Mouse (Mus musculus) embryonic stem cell, embryonic (primary cell): ENCODE results near the gene Depdc5.
"Not testable (repeated sequence)": the region's sequence is repeated elsewhere in the genome, so short reads cannot be mapped to it uniquely, and the experiment has no call there.

Experiments
- CTCF ChIA-PET, 4 experiments: fragments of 300-600 bp in 2 of 4; fragments of 350-600 bp in 2 of 4; sonication (Branson Sonifier 250); formaldehyde crosslinking; loops; one replicate each; lab custom pipeline; 2022; ENCODE audit warnings: inconsistent platforms in 2 of 4; lab: Charles Lee
- POLR2A ChIA-PET, 4 experiments: fragments of 300-600 bp in 2 of 4; fragments of 350-600 bp in 2 of 4; sonication (Branson Sonifier 250); formaldehyde crosslinking; loops; one replicate each; lab custom pipeline; 2022; ENCODE audit warnings: antibody characterized with exemption in 4 of 4, inconsistent platforms in 1 of 4; lab: Charles Lee

The Depdc5 gene

GRCm38 (mm10) chr5:32863253-32864228 is at the start of gene Depdc5:
TSS of gene Depdc5 (plus strand) at chr5:32863701.
- ChIA-PET CTCF (interaction anchor here in 1 of 4 experiments (0.6 kb wide), 1 partner anchor 9 kb away, joined by 4 read pairs; no protein-coding TSS in a partner anchor), POLR2A (interaction anchor here in 3 of 4 experiments (0.6 to 6.5 kb wide), 14 partner anchors 9 to 613 kb away, joined by 3 to 56 read pairs (median 4); partner anchors contain the start of gene Prr14l (in 3 of the 3))

GRCm38 (mm10) chr5:32815396-32815795 is 48.1 kb upstream of the Depdc5 start:
- POLR2A ChIA-PET = interaction anchor here in 1 of 4 experiments (1.0 kb wide), 1 partner anchor 57 kb away, joined by 3 read pairs; no protein-coding TSS in a partner anchor
- CTCF ChIA-PET = no interaction called here

GRCm38 (mm10) chr5:32820471-32820870 is 43.0 kb upstream of the Depdc5 start:
- ChIA-PET POLR2A (interaction anchor here in 2 of 4 experiments (0.5 to 3.1 kb wide), 11 partner anchors 9 to 60 kb away, joined by 3 to 15 read pairs (median 4); partner anchors contain the start of gene Pisd (in 1 of the 2)), CTCF (interaction anchor here in 1 of 4 experiments (1.0 kb wide), 1 partner anchor 114 kb away, joined by 3 read pairs; no protein-coding TSS in a partner anchor)

GRCm38 (mm10) chr5:32827009-32827408 is 36.5 kb upstream of the Depdc5 start, which contains the start of gene Gm20671:
TSS of gene Gm20671 (minus strand) at chr5:32827109.
- CTCF ChIA-PET = no interaction called here
- POLR2A ChIA-PET = interaction anchor here in 2 of 4 experiments (0.6 to 1.6 kb wide), 8 partner anchors 9 to 211 kb away, joined by 3 to 9 read pairs (median 4); partner anchors contain the start of genes Prr14l (in 1 of the 2) and Ywhah (in 1 of the 2)

- POLR2A ChIA-PET = not testable (repeated sequence)
Measured at GRCm38 (mm10) chr5:32828766-32829165, 34.7 kb upstream of the Depdc5 start.

GRCm38 (mm10) chr5:32830054-32830453 is 33.4 kb upstream of the Depdc5 start:
- CTCF ChIA-PET = no interaction called here

More at GRCm38 (mm10) chr5:32828766-32829165, 34.7 kb upstream of the Depdc5 start:
- CTCF ChIA-PET = not testable (repeated sequence)

GRCm38 (mm10) chr5:32834497-32834896 is 29.0 kb upstream of the Depdc5 start:
- ChIA-PET CTCF (no interaction called here), POLR2A (interaction anchor here in 2 of 4 experiments (0.6 to 2.1 kb wide), 11 partner anchors 9 to 96 kb away, joined by 3 to 6 read pairs (median 4); partner anchors contain the start of gene Prr14l (in 1 of the 2))

More at GRCm38 (mm10) chr5:32830054-32830453, 33.4 kb upstream of the Depdc5 start:
- POLR2A ChIA-PET = no interaction called here

- ChIA-PET POLR2A (interaction anchor here in 2 of 4 experiments (0.7 to 1.7 kb wide), 6 partner anchors 10 to 181 kb away, joined by 3 to 4 read pairs (median 4); partner anchors contain the start of genes Gm20671 (in 1 of the 2) and Prr14l (in 1 of the 2)), CTCF (no interaction called here)
Measured at GRCm38 (mm10) chr5:32836976-32837375, 26.5 kb upstream of the Depdc5 start.

GRCm38 (mm10) chr5:32840029-32840428 is 23.5 kb upstream of the Depdc5 start:
- CTCF ChIA-PET = interaction anchor here in 2 of 4 experiments (1.2 to 1.3 kb wide), 2 partner anchors 11 to 14 kb away, joined by 3 read pairs; partner anchors contain the start of gene Prr14l (in 1 of the 2)
- POLR2A ChIA-PET = interaction anchor here in 2 of 4 experiments (3.2 to 4.6 kb wide), 2 partner anchors 13 to 14 kb away, joined by 10 to 39 read pairs; partner anchors contain the start of gene Prr14l (in 2 of the 2)

GRCm38 (mm10) chr5:32849178-32849577 is 14.3 kb upstream of the Depdc5 start:
- CTCF ChIA-PET = interaction anchor here in 2 of 4 experiments (0.6 kb wide), 2 partner anchors 17 to 18 kb away, joined by 4 to 5 read pairs; no protein-coding TSS in a partner anchor
- POLR2A ChIA-PET = interaction anchor here (0.6 to 1.0 kb wide), 4 partner anchors 9 to 183 kb away, joined by 3 to 13 read pairs (median 4); partner anchors contain the start of gene Depdc5 (in 1 of the 4)

- ChIA-PET POLR2A (interaction anchor here in 3 of 4 experiments (0.7 to 1.5 kb wide), 4 partner anchors 14 to 183 kb away, joined by 3 to 13 read pairs (median 4); partner anchors contain the start of gene Depdc5 (in 1 of the 3)), CTCF (interaction anchor here in 2 of 4 experiments (0.6 kb wide), 2 partner anchors 17 to 18 kb away, joined by 4 to 5 read pairs; no protein-coding TSS in a partner anchor)
Measured at GRCm38 (mm10) chr5:32849580-32849979, 13.9 kb upstream of the Depdc5 start.

GRCm38 (mm10) chr5:32852026-32852425 is 11.5 kb upstream of the Depdc5 start:
- ChIA-PET POLR2A (interaction anchor here (0.6 to 4.8 kb wide), 11 partner anchors 10 to 344 kb away, joined by 3 to 56 read pairs (median 4); partner anchors contain the start of genes Depdc5 (in 1 of the 4) and Pisd (in 1 of the 4)), CTCF (no interaction called here)

- CTCF ChIA-PET = interaction anchor here in 2 of 4 experiments (1.1 to 1.4 kb wide), 2 partner anchors 12 to 13 kb away, joined by 3 read pairs; no protein-coding TSS in a partner anchor
- POLR2A ChIA-PET = interaction anchor here in 3 of 4 experiments (0.6 to 4.8 kb wide), 41 partner anchors 8 to 805 kb away, joined by 3 to 56 read pairs (median 4); partner anchors contain the start of genes Depdc5 (in 2 of the 3), Pisd (in 2 of the 3), Ywhah (in 2 of the 3) and Ppp1cb (in 1 of the 3)
Measured at GRCm38 (mm10) chr5:32853731-32854507, 9.6 kb upstream of the Depdc5 start, which contains the start of gene Prr14l. TSS of gene Prr14l (minus strand) at chr5:32854256.

GRCm38 (mm10) chr5:32854818-32855217 is 8.7 kb upstream of the Depdc5 start:
- POLR2A ChIA-PET = interaction anchor here in 3 of 4 experiments (0.7 to 4.8 kb wide), 23 partner anchors 9 to 804 kb away, joined by 3 to 56 read pairs (median 5); partner anchors contain the start of genes Depdc5 (in 2 of the 3), Pisd (in 1 of the 3), Tmem129 (in 1 of the 3) and Yes1 (in 1 of the 3)
- CTCF ChIA-PET = interaction anchor here in 1 of 4 experiments (1.4 kb wide), 1 partner anchor 14 kb away, joined by 3 read pairs; no protein-coding TSS in a partner anchor

GRCm38 (mm10) chr5:32855274-32855673 is 8.2 kb upstream of the Depdc5 start:
- ChIA-PET POLR2A (interaction anchor here in 3 of 4 experiments (0.7 to 2.4 kb wide), 7 partner anchors 10 to 363 kb away, joined by 3 to 13 read pairs (median 4); partner anchors contain the start of gene Yes1 (in 1 of the 3)), CTCF (interaction anchor here in 1 of 4 experiments (1.2 kb wide), 1 partner anchor 58 kb away, joined by 3 read pairs; no protein-coding TSS in a partner anchor)

GRCm38 (mm10) chr5:32857781-32858220 is 5.7 kb upstream of the Depdc5 start:
- ChIA-PET POLR2A (interaction anchor here in 3 of 4 experiments (0.6 to 2.4 kb wide), 28 partner anchors 9 to 1671 kb away, joined by 3 to 12 read pairs (median 3); partner anchors contain the start of genes Gm20671 (in 1 of the 3), Yes1 (in 1 of the 3) and Ywhah (in 1 of the 3)), CTCF (interaction anchor here in 1 of 4 experiments (0.7 kb wide), 1 partner anchor 381 kb away, joined by 3 read pairs; no protein-coding TSS in a partner anchor)
